Mouse (Mus musculus) kidney, postnatal 0 days (tissue): ENCODE measurements around the gene Gosr2. TPM values are rescaled to one million over a fixed set of nuclear protein-coding genes. Genes with fewer than 3 reads are reported as not detected.

Source experiments
- ATAC-seq: fragments of 200-750 bp; cut with Nextera tagmentation; replicated peaks from 2 replicates; pipeline ENCODE4 v1.8.0; 2017; ENCODE audit warnings: low read depth, moderate number of reproducible peaks, moderate TSS enrichment, moderate library complexity; ENCODE audit not compliant: low FRiP score
- DNase-seq: peaks from one replicate; pipeline ENCODE4 v3.0.0-alpha.2; 2016; ENCODE audit warnings: low spot score
- H3K27ac ChIP-seq: fragments of 300-500 bp; sonication (generic); 2 replicates; pipeline ENCODE4 v1.5.1; 2014; ENCODE audit warnings: mild to moderate bottlenecking
- H3K27me3 ChIP-seq: fragments of 300-500 bp; sonication (generic); 2 replicates; pipeline ENCODE4 v1.6.1; 2014; ENCODE audit warnings: low read length, mixed read lengths; ENCODE audit not compliant: insufficient read depth
- H3K36me3 ChIP-seq: fragments of 300-500 bp; sonication (generic); 2 replicates; pipeline ENCODE4 v1.6.1; 2014; ENCODE audit warnings: low read length, mixed read lengths; ENCODE audit not compliant: insufficient read depth
- H3K4me1 ChIP-seq: fragments of 300-500 bp; sonication (generic); replicated peaks from 2 replicates; pipeline ENCODE4 v1.6.1; 2014; ENCODE audit warnings: antibody characterized with exemption, low read length, mixed read lengths; ENCODE audit not compliant: insufficient read depth
- H3K4me2 ChIP-seq: fragments of 300-500 bp; sonication (generic); 2 replicates; pipeline ENCODE4 v1.6.1; 2014; ENCODE audit warnings: mild to moderate bottlenecking, low read length, moderate library complexity, mixed read lengths
- H3K4me3 ChIP-seq: fragments of 300-500 bp; sonication (generic); replicated peaks from 2 replicates; pipeline ENCODE4 v1.5.1; 2014; ENCODE audit warnings: low read depth, low read length
- H3K9ac ChIP-seq: fragments of 300-500 bp; sonication (generic); 2 replicates; pipeline ENCODE4 v1.6.1; 2014; ENCODE audit warnings: low read depth, low read length
- H3K9me3 ChIP-seq: fragments of 300-500 bp; sonication (generic); replicated peaks from 2 replicates; pipeline ENCODE4 v1.6.1; 2016; ENCODE audit warnings: low read length, inconsistent platforms, mixed read lengths
- CTCF ChIP-seq: IDR thresholded peaks from 2 replicates; pipeline ENCODE4 v1.5.1; 2016; ENCODE audit warnings: antibody characterized with exemption, low read depth, mild to moderate bottlenecking, moderate library complexity
- WGBS: fragments of 180-500 bp; shearing (Covaris S2); extraction: QIAGEN DNeasy Blood & Tissue Kit; methylation state at CpG from one replicate; pipeline ENCODE4 v1.1.7; 2014; 5-methylcytosine and 5-hydroxymethylcytosine counted together
- polyA plus RNA-seq: library from polyadenylated mRNA; unstranded; fragments of >200 nt; fragmentation: Nextera tagmentation; extraction: Ambion mirVana; gene quantifications from 2 replicates; pipeline ENCODE4 v1.2.1, GENCODE M21; 2015

Gene Gosr2
- polyA plus RNA-seq, 1 experiment from 2014 or later = 87.0 TPM

GRCm38 (mm10) chr11:103645731-103646130 lies 52.0 kb downstream of the Gosr2 start:
- DNase-seq (peak; percentile 39), ATAC-seq (no peak)
- Histone ChIP-seq H3K9me3 (no peaks in the 10 kb centered on the region), H3K4me3 (no peak overlapping the region), H3K36me3 (no peaks in the 10 kb centered on the region), H3K27me3 (peaks cover 31% of the 10 kb centered on the region), H3K9ac (no peak overlapping the region), H3K4me1 (peaks cover 7% of the 10 kb centered on the region; the same call in 1 of the 2 replicates), H3K4me2 (no peak overlapping the region), H3K27ac (no peak overlapping the region)
- WGBS = 14% methylated on average over 8 of the region's 8 CpGs
- no peak for TF ChIP-seq CTCF

- DNase-seq = no peak
- TF ChIP-seq CTCF = no peak
- whole genome bisulfite sequencing = 64% methylated on average over 9 of the region's 9 CpGs
Observed at GRCm38 (mm10) chr11:103643211-103643610, 54.5 kb downstream of the Gosr2 start.

GRCm38 (mm10) chr11:103639407-103639946 lies 58.2 kb downstream of the Gosr2 start:
- Histone ChIP-seq H3K36me3 (no peaks in the 10 kb centered on the region), H3K27ac (no peak overlapping the region), H3K4me3 (no peak overlapping the region), H3K27me3 (no peaks in the 10 kb centered on the region), H3K4me1 (no peaks in the 10 kb centered on the region), H3K4me2 (no peak overlapping the region), H3K9ac (no peak overlapping the region), H3K9me3 (no peaks in the 10 kb centered on the region)
- TF ChIP-seq CTCF = peak; percentile 99
- 3% methylated on average over 10 of the region's 10 CpGs for WGBS
- ATAC-seq (no peak), DNase-seq (peak; percentile 87)

More at GRCm38 (mm10) chr11:103643211-103643610, 54.5 kb downstream of the Gosr2 start:
- Histone ChIP-seq H3K4me3 (no peak overlapping the region), H3K27ac (no peak overlapping the region), H3K27me3 (0 out of 2 replicates have a peak, but pooled peaks cover 8% of the 10 kb centered on the region), H3K4me1 (no peaks in the 10 kb centered on the region), H3K36me3 (no peaks in the 10 kb centered on the region), H3K4me2 (no peak overlapping the region), H3K9me3 (no peaks in the 10 kb centered on the region), H3K9ac (no peak overlapping the region)
- no peak for ATAC-seq

- Histone ChIP-seq H3K36me3 (no peaks in the 10 kb centered on the region), H3K9ac (no peak within 1 kb of the TSS), H3K27me3 (no peaks in the 10 kb centered on the region), H3K4me1 (no peaks in the 10 kb centered on the region), H3K4me3 (no peak within 1 kb of the TSS), H3K4me2 (no peak within 1 kb of the TSS), H3K27ac (no peak within 1 kb of the TSS), H3K9me3 (no peaks in the 10 kb centered on the region)
- ATAC-seq (no peak), DNase-seq (no peak)
- WGBS = 75% methylated on average over 3 of the region's 3 CpGs
- TF ChIP-seq CTCF = no peak
Observed at GRCm38 (mm10) chr11:103638790-103639189, 58.9 kb downstream of the Gosr2 start, which contains the start of gene Lyzl6. TSS of gene Lyzl6 (minus strand) at chr11:103638890.

GRCm38 (mm10) chr11:103636261-103636660 lies 61.4 kb downstream of the Gosr2 start:
- H3K27me3 ChIP-seq = no peaks in the 10 kb centered on the region
- ATAC-seq = no peak
- H3K4me2 ChIP-seq = no peak overlapping the region
- no peaks in the 10 kb centered on the region for H3K36me3 ChIP-seq
- WGBS = 79% methylated on average over 6 of the region's 6 CpGs
- no peak overlapping the region for H3K9ac ChIP-seq
- H3K9me3 ChIP-seq = no peaks in the 10 kb centered on the region
- H3K4me3 ChIP-seq = no peak overlapping the region
- no peaks in the 10 kb centered on the region for H3K4me1 ChIP-seq
- DNase-seq = no peak
- no peak for TF ChIP-seq CTCF
- H3K27ac ChIP-seq = no peak overlapping the region

- 69% methylated on average over 3 of the region's 3 CpGs for WGBS
- no peak overlapping the region for H3K27ac ChIP-seq
- ATAC-seq = no peak
- H3K36me3 ChIP-seq = no peaks in the 10 kb centered on the region
- H3K4me1 ChIP-seq = no peaks in the 10 kb centered on the region
- H3K9me3 ChIP-seq = no peaks in the 10 kb centered on the region
- H3K4me2 ChIP-seq = no peak overlapping the region
- H3K27me3 ChIP-seq = no peaks in the 10 kb centered on the region
- no peak for TF ChIP-seq CTCF
- no peak overlapping the region for H3K4me3 ChIP-seq
- DNase-seq = no peak
- H3K9ac ChIP-seq = no peak overlapping the region
Observed at GRCm38 (mm10) chr11:103635481-103635880, 62.2 kb downstream of the Gosr2 start.

- Histone ChIP-seq H3K27me3 (no peaks in the 10 kb centered on the region), H3K9me3 (no peaks in the 10 kb centered on the region), H3K27ac (no peak overlapping the region), H3K36me3 (no peaks in the 10 kb centered on the region), H3K9ac (no peak overlapping the region), H3K4me2 (no peak overlapping the region), H3K4me3 (no peak overlapping the region), H3K4me1 (no peaks in the 10 kb centered on the region)
- DNase-seq (no peak), ATAC-seq (no peak)
- TF ChIP-seq CTCF = no peak
- WGBS = 88% methylated on average over 7 of the region's 7 CpGs
Observed at GRCm38 (mm10) chr11:103634806-103635205, 62.9 kb downstream of the Gosr2 start.
